Comparison of ENCODE assay signal across 8 mouse cellular contexts in genomic region chr7:114116711-114117351, GRCm38 (mm10). TPM values are rescaled to one million over a fixed set of nuclear protein-coding genes. Genes with fewer than 3 reads are reported as not detected.
DNase-seq lines count a peak whose midpoint lies in the region; ATAC-seq lines count a peak whose summit lies in the region.

No protein-coding gene starts in this region.

- peaks cover 10% of the 10 kb centered on the region for H3K4me1 ChIP-seq in forebrain, embryonic 16.5 days (replicated peaks; ENCODE audit: control insufficient read depth, insufficient read depth, low read length)
- no peaks in the 10 kb centered on the region for H3K4me1 ChIP-seq in hindbrain, embryonic 11.5 days (replicated peaks; ENCODE audit: control insufficient read depth, insufficient read depth, low read length)
- peaks cover 18% of the 10 kb centered on the region for H3K4me1 ChIP-seq in limb, embryonic 13.5 days
- H3K4me1 ChIP-seq in midbrain, embryonic 14.5 days (ENCODE audit: control insufficient read depth, insufficient read depth, low read length) = peaks cover 7% of the 10 kb centered on the region

- peak; percentile 79 for DNase-seq in R1 (ENCODE audit: low read depth, low spot score)
- DNase-seq in cerebellum, adult 11 months = peak; percentile 48
- DNase-seq in hindbrain, embryonic 11.5 days (ENCODE audit: low spot score) = peak; percentile 79
- DNase-seq in midbrain, embryonic 14.5 days = peak; percentile 76
- peak; percentile 40 to 44 for DNase-seq in spleen, postnatal 36 days (ENCODE audit: low spot score in 2 of 2)

- H3K4me2 ChIP-seq in forebrain, embryonic 16.5 days (ENCODE audit: low read length) = peak overlapping the region; percentile 75
- H3K4me2 ChIP-seq in hindbrain, embryonic 11.5 days (replicated peaks; ENCODE audit: low read depth, low read length) = peak overlapping the region; percentile 72
- H3K4me2 ChIP-seq in limb, embryonic 13.5 days (replicated peaks) = peak overlapping the region; percentile 79
- peak overlapping the region; percentile 77 for H3K4me2 ChIP-seq in midbrain, embryonic 14.5 days (ENCODE audit: low read length)

- WGBS in forebrain, embryonic 16.5 days = under 1% methylated on average over 67 of the region's 74 CpGs
- under 1% methylated on average over 69 of the region's 74 CpGs for whole genome bisulfite sequencing in hindbrain, embryonic 11.5 days
- WGBS in limb, embryonic 13.5 days = under 1% methylated on average over 63 of the region's 74 CpGs
- under 1% methylated on average over 74 of the region's 74 CpGs for WGBS in midbrain, embryonic 14.5 days

- peak overlapping the region; percentile 82 for H3K4me3 ChIP-seq in forebrain, embryonic 16.5 days (replicated peaks; ENCODE audit: low read length)
- H3K4me3 ChIP-seq in hindbrain, embryonic 11.5 days (ENCODE audit: low read depth, low read length) = peak overlapping the region; percentile 78
- peak overlapping the region; percentile 84 for H3K4me3 ChIP-seq in limb, embryonic 13.5 days
- H3K4me3 ChIP-seq in midbrain, embryonic 14.5 days (replicated peaks; ENCODE audit: low read depth, low read length) = peak overlapping the region; percentile 80

- H3K36me3 ChIP-seq in forebrain, embryonic 16.5 days (ENCODE audit: control insufficient read depth, insufficient read depth) = no peaks in the 10 kb centered on the region
- no peaks in the 10 kb centered on the region for H3K36me3 ChIP-seq in hindbrain, embryonic 11.5 days (ENCODE audit: control insufficient read depth, insufficient read depth, low read length)
- H3K36me3 ChIP-seq in limb, embryonic 13.5 days = no peaks in the 10 kb centered on the region
- no peaks in the 10 kb centered on the region for H3K36me3 ChIP-seq in midbrain, embryonic 14.5 days (ENCODE audit: control insufficient read depth, insufficient read depth, low read length)

- H3K27me3 ChIP-seq in forebrain, embryonic 16.5 days (replicated peaks; ENCODE audit: control insufficient read depth, insufficient read depth, low read length) = no peaks in the 10 kb centered on the region
- H3K27me3 ChIP-seq in hindbrain, embryonic 11.5 days (ENCODE audit: control insufficient read depth, insufficient read depth, low read length) = no peaks in the 10 kb centered on the region
- H3K27me3 ChIP-seq in limb, embryonic 13.5 days = no peaks in the 10 kb centered on the region
- no peaks in the 10 kb centered on the region for H3K27me3 ChIP-seq in midbrain, embryonic 14.5 days (ENCODE audit: control insufficient read depth, insufficient read depth, low read length)

- H3K9ac ChIP-seq in forebrain, embryonic 16.5 days (replicated peaks; ENCODE audit: low read depth, low read length) = peak overlapping the region; percentile 82
- peak overlapping the region; percentile 80 for H3K9ac ChIP-seq in hindbrain, embryonic 11.5 days (ENCODE audit: low read depth, low read length)
- H3K9ac ChIP-seq in limb, embryonic 13.5 days = peak overlapping the region; percentile 86
- H3K9ac ChIP-seq in midbrain, embryonic 14.5 days (replicated peaks; ENCODE audit: low read length) = peak overlapping the region; percentile 82

- no peaks in the 10 kb centered on the region for H3K9me3 ChIP-seq in forebrain, embryonic 16.5 days (ENCODE audit: control insufficient read depth, low read length)
- no peaks in the 10 kb centered on the region for H3K9me3 ChIP-seq in hindbrain, embryonic 11.5 days (ENCODE audit: control insufficient read depth, low read length)
- H3K9me3 ChIP-seq in limb, embryonic 13.5 days = no peaks in the 10 kb centered on the region
- H3K9me3 ChIP-seq in midbrain, embryonic 14.5 days (ENCODE audit: control insufficient read depth, low read length) = no peaks in the 10 kb centered on the region

- H3K27ac ChIP-seq in forebrain, embryonic 16.5 days (ENCODE audit: low read length) = peak overlapping the region; percentile 88
- peak overlapping the region; percentile 93 for H3K27ac ChIP-seq in hindbrain, embryonic 11.5 days (ENCODE audit: low read depth, low read length)
- H3K27ac ChIP-seq in limb, embryonic 13.5 days = peak overlapping the region; percentile 86
- H3K27ac ChIP-seq in midbrain, embryonic 14.5 days (replicated peaks; ENCODE audit: low read depth, low read length) = peak overlapping the region; percentile 87

- ATAC-seq in forebrain, embryonic 16.5 days = peak; percentile 59
- ATAC-seq in hindbrain, embryonic 11.5 days (ENCODE audit: low FRiP score) = peak; percentile 79
- ATAC-seq in limb, embryonic 13.5 days (ENCODE audit: low FRiP score, low read depth) = peak; percentile 69
- ATAC-seq in midbrain, embryonic 14.5 days (ENCODE audit: low FRiP score, low TSS enrichment) = peak; percentile 74
- ATAC-seq in monocyte, adult 5-6 weeks (replicated peaks; ENCODE audit: insufficient number of reproducible peaks, low FRiP score, low TSS enrichment, poor library complexity, severe bottlenecking) = no peak

RNA-seq across cellular contexts. Expression of gene Rras2, which starts 0.8 kb away (rescaled TPM):
- polyA plus RNA-seq in forebrain, embryonic 16.5 days (2015; fragmentation: Nextera tagmentation; extraction: Ambion mirVana) = 23.6 and 23.8 TPM in 2 replicates
- polyA plus RNA-seq in hindbrain, embryonic 11.5 days (2014; fragmentation: Nextera tagmentation; extraction: Ambion mirVana) = 24.3 and 26.7 TPM in 2 replicates
- 21.8 and 22.2 TPM in 2 replicates for polyA plus RNA-seq in limb, embryonic 13.5 days (2015; fragmentation: Nextera tagmentation; extraction: Ambion mirVana)
- 18.2 and 23.9 TPM in 2 replicates for polyA plus RNA-seq in midbrain, embryonic 14.5 days (2014; fragmentation: Nextera tagmentation; extraction: Ambion mirVana)
- 17.4 to 51.9 TPM (median 23.4 TPM) in 3 replicates for total RNA-seq in monocyte, adult 5-6 weeks (2017)
